Mouse (Mus musculus) E14TG2a.4 (cell line): ENCODE measurements around the gene Tecta.

ENCODE experiments used
- H3K27me3 ChIP-seq: 2 replicates; pipeline ENCODE4 v1.6.1; 2014; ENCODE audit warnings: low read length, control low read depth; ENCODE audit not compliant: insufficient read depth
- H3K36me3 ChIP-seq: 2 replicates; pipeline ENCODE4 v1.6.1; 2014; ENCODE audit warnings: low read length, control low read depth; ENCODE audit not compliant: insufficient read depth
- H3K4me1 ChIP-seq: replicated peaks from 2 replicates; pipeline ENCODE4 v1.6.1; 2014; ENCODE audit warnings: low read depth, low read length, control low read depth
- H3K4me3 ChIP-seq: replicated peaks from 2 replicates; pipeline ENCODE4 v1.5.1; 2014; ENCODE audit warnings: mild to moderate bottlenecking, low read length
- H3K9me3 ChIP-seq: 2 replicates; pipeline ENCODE4 v1.6.1; 2014; ENCODE audit warnings: low read length, control low read depth
- CTCF ChIP-seq: conservative IDR thresholded peaks from 2 replicates; pipeline ENCODE4 v1.5.1; 2014; ENCODE audit warnings: low read length
- NANOG ChIP-seq: IDR thresholded peaks from 2 replicates; pipeline ENCODE4 v1.6.1; 2014; ENCODE audit warnings: borderline replicate concordance, low read length, mixed read lengths
- POU5F1 ChIP-seq: IDR thresholded peaks from 2 replicates; pipeline ENCODE4 v1.6.1; 2014; ENCODE audit warnings: low read length, borderline replicate concordance

Gene Tecta

GRCm38 (mm10) chr9:42382628-42383347 is 16.9 kb downstream of the Tecta start:
- Histone ChIP-seq H3K4me3 (no peak overlapping the region), H3K4me1 (no peaks in the 10 kb centered on the region), H3K27me3 (no peaks in the 10 kb centered on the region), H3K9me3 (peaks cover 15% of the 10 kb centered on the region; the same call in 1 of the 2 replicates), H3K36me3 (no peaks in the 10 kb centered on the region)
- TF ChIP-seq POU5F1 = no peak
- no peak for TF ChIP-seq CTCF
- TF ChIP-seq NANOG = no peak

- H3K9me3 ChIP-seq = peaks cover 15% of the 10 kb centered on the region; the same call in 1 of the 2 replicates
- H3K27me3 ChIP-seq = peaks cover 3% of the 10 kb centered on the region; the same call in 1 of the 2 replicates
- no peaks in the 10 kb centered on the region for H3K36me3 ChIP-seq
- no peaks in the 10 kb centered on the region; the same call in 1 of the 2 replicates for H3K4me1 ChIP-seq
- no peak overlapping the region for H3K4me3 ChIP-seq
- TF ChIP-seq POU5F1 (no peak), CTCF (no peak), NANOG (no peak)
These were observed 17.7 kb downstream of the Tecta start for GRCm38 (mm10) chr9:42382063-42382462.

- H3K9me3 ChIP-seq = no peaks in the 10 kb centered on the region
- H3K4me1 ChIP-seq = no peaks in the 10 kb centered on the region; the same call in 1 of the 2 replicates
- H3K4me3 ChIP-seq = peak overlapping the region; percentile 46; the same call in 1 of the 2 replicates
- TF ChIP-seq NANOG = no peak
- TF ChIP-seq CTCF = no peak
- no peak for TF ChIP-seq POU5F1
- H3K36me3 ChIP-seq = no peaks in the 10 kb centered on the region
- H3K27me3 ChIP-seq = peaks cover 21% of the 10 kb centered on the region; the same call in 1 of the 2 replicates
These were observed 21.7 kb downstream of the Tecta start for GRCm38 (mm10) chr9:42378071-42378470.

- no peaks in the 10 kb centered on the region for H3K36me3 ChIP-seq
- peak overlapping the region; percentile 46; the same call in 1 of the 2 replicates for H3K4me3 ChIP-seq
- H3K4me1 ChIP-seq = no peaks in the 10 kb centered on the region; the same call in 1 of the 2 replicates
- no peak for TF ChIP-seq POU5F1
- no peak for TF ChIP-seq NANOG
- TF ChIP-seq CTCF = no peak
- H3K27me3 ChIP-seq = peaks cover 22% of the 10 kb centered on the region; the same call in 1 of the 2 replicates
- H3K9me3 ChIP-seq = no peaks in the 10 kb centered on the region
These were observed 22.1 kb downstream of the Tecta start for GRCm38 (mm10) chr9:42377656-42378055.

- no peaks in the 10 kb centered on the region for H3K9me3 ChIP-seq
- no peak for TF ChIP-seq NANOG
These were observed 27.9 kb downstream of the Tecta start for GRCm38 (mm10) chr9:42371670-42372368.

GRCm38 (mm10) chr9:42357585-42357984 is 42.1 kb downstream of the Tecta start:
- no peaks in the 10 kb centered on the region for H3K36me3 ChIP-seq
- no peaks in the 10 kb centered on the region for H3K9me3 ChIP-seq
- no peak overlapping the region for H3K4me3 ChIP-seq
- TF ChIP-seq NANOG = no peak
- TF ChIP-seq CTCF = no peak
- TF ChIP-seq POU5F1 = no peak
- no peaks in the 10 kb centered on the region for H3K4me1 ChIP-seq
- no peaks in the 10 kb centered on the region for H3K27me3 ChIP-seq

More at GRCm38 (mm10) chr9:42371670-42372368, 27.9 kb downstream of the Tecta start:
- Histone ChIP-seq H3K27me3 (peaks cover 19% of the 10 kb centered on the region; the same call in 1 of the 2 replicates), H3K4me1 (no peaks in the 10 kb centered on the region), H3K36me3 (no peaks in the 10 kb centered on the region), H3K4me3 (no peak overlapping the region)

GRCm38 (mm10) chr9:42354871-42355270 is 44.9 kb downstream of the Tecta start:
- H3K9me3 ChIP-seq = no peaks in the 10 kb centered on the region
- no peak for TF ChIP-seq POU5F1
- no peak for TF ChIP-seq CTCF
- TF ChIP-seq NANOG = no peak

GRCm38 (mm10) chr9:42349791-42350190 is 49.9 kb downstream of the Tecta start:
- H3K27me3 ChIP-seq = peaks cover 23% of the 10 kb centered on the region
- H3K36me3 ChIP-seq = no peaks in the 10 kb centered on the region
- H3K4me1 ChIP-seq = peaks cover 7% of the 10 kb centered on the region; the same call in 1 of the 2 replicates
- H3K4me3 ChIP-seq = no peak overlapping the region
- H3K9me3 ChIP-seq = peaks cover 4% of the 10 kb centered on the region; the same call in 1 of the 2 replicates
- TF ChIP-seq POU5F1 (no peak), NANOG (no peak), CTCF (no peak)

More at GRCm38 (mm10) chr9:42354871-42355270, 44.9 kb downstream of the Tecta start:
- no peaks in the 10 kb centered on the region for H3K4me1 ChIP-seq
- no peaks in the 10 kb centered on the region for H3K27me3 ChIP-seq
- H3K36me3 ChIP-seq = no peaks in the 10 kb centered on the region
- H3K4me3 ChIP-seq = no peak overlapping the region
